Mouse (Mus musculus) hindbrain, embryonic 15.5 days (tissue): ENCODE measurements around the gene Mctp1. TPM values are rescaled to one million over a fixed set of nuclear protein-coding genes. Genes with fewer than 3 reads are reported as not detected.
"Not testable (repeated sequence)": the region's sequence is repeated elsewhere in the genome, so short reads cannot be mapped to it uniquely, and the experiment has no call there.

Experiments used
- ATAC-seq: fragments of 200-750 bp; cut with Nextera tagmentation; 2 replicates; pipeline ENCODE4 v1.8.0; 2017; ENCODE audit warnings: low read depth, moderate number of reproducible peaks, moderate TSS enrichment; ENCODE audit not compliant: low FRiP score
- H3K27ac ChIP-seq: fragments of 300-500 bp; sonication (generic); replicated peaks from 2 replicates; pipeline ENCODE4 v1.5.1; 2015; ENCODE audit warnings: mild to moderate bottlenecking, inconsistent platforms
- H3K27me3 ChIP-seq: fragments of 300-500 bp; sonication (generic); 2 replicates; pipeline ENCODE4 v1.6.1; 2015; ENCODE audit warnings: control low read depth, inconsistent platforms
- H3K36me3 ChIP-seq: fragments of 300-500 bp; sonication (generic); 2 replicates; pipeline ENCODE4 v1.6.1; 2015; ENCODE audit warnings: control low read depth, inconsistent platforms
- H3K4me1 ChIP-seq: fragments of 300-500 bp; sonication (generic); replicated peaks from 2 replicates; pipeline ENCODE4 v1.6.1; 2015; ENCODE audit warnings: control low read depth, inconsistent platforms
- H3K4me2 ChIP-seq: fragments of 300-500 bp; sonication (generic); 2 replicates; pipeline ENCODE4 v1.6.1; 2015; ENCODE audit warnings: moderate library complexity, mild to moderate bottlenecking, inconsistent platforms
- H3K4me3 ChIP-seq: fragments of 300-500 bp; sonication (generic); 2 replicates; pipeline ENCODE4 v1.5.1; 2015; ENCODE audit warnings: mild to moderate bottlenecking, inconsistent platforms
- H3K9ac ChIP-seq: fragments of 300-500 bp; sonication (generic); 2 replicates; pipeline ENCODE4 v1.6.1; 2015; ENCODE audit warnings: inconsistent platforms
- H3K9me3 ChIP-seq: fragments of 300-500 bp; sonication (generic); 2 replicates; pipeline ENCODE4 v1.6.1; 2016; ENCODE audit warnings: control low read depth, inconsistent platforms
- WGBS: fragments of 180-500 bp; shearing (Covaris S2); methylation state at CpG from one replicate; pipeline ENCODE4 v1.1.7; 2015; 5-methylcytosine and 5-hydroxymethylcytosine counted together
- polyA plus RNA-seq: library from polyadenylated mRNA; unstranded; fragments of >200 nt; fragmentation: Nextera tagmentation; extraction: Ambion mirVana; gene quantifications from 2 replicates; pipeline ENCODE4 v1.2.1, GENCODE M21; 2015

The Mctp1 gene
- polyA plus RNA-seq, 1 experiment from 2014 or later = 3.9 TPM

DNA sequence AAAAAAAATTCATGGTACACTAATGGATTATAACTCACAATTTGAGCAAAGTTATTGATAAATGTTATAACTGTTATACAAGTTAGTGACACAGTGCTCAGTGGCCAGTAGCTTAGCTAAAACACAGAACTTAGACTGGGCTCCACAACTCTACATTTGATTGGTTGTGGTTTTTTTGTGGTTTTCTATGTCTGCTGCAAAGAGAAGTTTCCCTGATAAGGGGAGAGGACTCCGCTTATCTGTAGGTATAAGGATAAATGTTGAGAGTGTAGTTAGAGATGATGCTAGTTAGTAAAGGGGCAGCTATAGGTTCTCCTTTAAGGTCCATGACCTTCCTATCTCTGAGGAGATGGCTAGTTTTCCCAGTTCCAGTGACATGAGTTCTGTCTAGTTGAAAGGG is 36.7 kb downstream of the Mctp1 start:
- no peaks in the 10 kb centered on the region for H3K4me1 ChIP-seq
- ATAC-seq = no peak
- no peak overlapping the region for H3K27ac ChIP-seq
- H3K4me2 ChIP-seq = no peak overlapping the region
- H3K36me3 ChIP-seq = no peaks in the 10 kb centered on the region
- no peaks in the 10 kb centered on the region for H3K27me3 ChIP-seq
- H3K9ac ChIP-seq = no peak overlapping the region
- whole genome bisulfite sequencing = 90% methylated on average over 1 of the region's 1 CpGs
- no peak overlapping the region for H3K4me3 ChIP-seq
- H3K9me3 ChIP-seq = no peaks in the 10 kb centered on the region

DNA sequence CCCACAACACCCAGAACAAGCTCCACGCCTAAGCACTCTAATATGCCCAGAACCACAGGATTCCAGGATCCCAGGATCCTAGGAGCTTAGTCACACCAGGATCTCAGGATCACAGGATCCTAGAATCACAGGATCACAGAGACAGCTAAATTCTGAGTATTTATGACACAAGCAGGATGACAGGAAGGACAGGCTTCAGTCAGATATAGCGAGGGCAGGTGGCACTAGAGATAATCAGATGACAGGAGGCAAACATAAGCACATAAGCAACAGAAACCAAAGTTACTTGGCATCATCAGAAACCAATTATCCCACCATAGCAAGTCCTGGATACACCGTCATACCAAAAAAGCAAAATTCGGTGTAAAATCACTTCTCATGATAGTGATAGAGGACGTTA is 37.8 kb downstream of the Mctp1 start:
- Histone ChIP-seq H3K27me3 (no peaks in the 10 kb centered on the region), H3K9me3 (no peaks in the 10 kb centered on the region), H3K27ac (no peak overlapping the region), H3K4me2 (no peak overlapping the region), H3K9ac (no peak overlapping the region), H3K4me3 (no peak overlapping the region), H3K36me3 (no peaks in the 10 kb centered on the region), H3K4me1 (no peaks in the 10 kb centered on the region)
- no peak for ATAC-seq
- 91% methylated on average over 5 of the region's 5 CpGs for WGBS

DNA sequence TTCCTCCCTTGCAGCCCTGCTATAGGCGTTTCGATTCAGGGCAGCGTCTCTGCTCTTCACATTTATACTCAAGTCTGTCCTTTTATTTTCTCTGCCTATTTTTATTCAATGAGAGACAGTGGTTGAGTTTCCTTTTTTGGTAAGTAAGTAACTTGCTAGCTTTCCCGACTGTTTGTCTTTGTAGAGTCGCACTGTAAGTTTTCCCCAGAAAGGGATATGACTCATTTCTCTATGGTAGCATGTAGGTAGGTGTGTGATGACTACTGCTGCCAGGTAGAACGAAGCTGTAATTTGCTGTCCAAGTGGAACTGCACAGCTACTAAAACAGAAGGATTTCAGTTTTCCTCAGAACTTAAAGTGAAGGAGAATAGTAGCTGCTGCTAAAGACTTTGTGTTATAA is 45.1 kb downstream of the Mctp1 start:
- Histone ChIP-seq H3K27me3 (no peaks in the 10 kb centered on the region), H3K27ac (no peak overlapping the region), H3K4me2 (no peak overlapping the region), H3K4me1 (no peaks in the 10 kb centered on the region), H3K36me3 (no peaks in the 10 kb centered on the region), H3K9ac (no peak overlapping the region), H3K9me3 (no peaks in the 10 kb centered on the region), H3K4me3 (no peak overlapping the region)
- ATAC-seq = no peak
- 77% methylated on average over 6 of the region's 6 CpGs for WGBS

DNA sequence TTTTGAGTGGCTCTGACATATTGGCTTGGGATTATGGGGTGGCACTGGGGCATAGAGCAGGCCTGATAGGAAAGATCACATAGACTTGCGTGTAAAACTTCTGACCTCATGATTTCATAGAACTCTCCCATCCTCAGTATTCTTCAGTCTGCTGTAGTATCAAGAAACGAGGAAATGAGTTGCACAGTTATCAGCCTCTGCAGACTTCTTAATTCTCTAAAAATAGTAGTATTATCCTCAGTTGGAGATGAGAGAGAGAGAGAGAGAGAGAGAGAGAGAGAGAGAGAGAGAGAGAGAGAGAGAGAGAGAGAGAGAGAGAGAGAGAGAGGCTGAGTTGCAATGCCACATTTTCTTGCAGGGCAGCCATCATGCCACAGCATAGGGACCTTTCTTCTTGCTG is 45.6 kb downstream of the Mctp1 start:
- Histone ChIP-seq H3K4me1 (no peaks in the 10 kb centered on the region), H3K4me2 (no peak overlapping the region), H3K9ac (no peak overlapping the region), H3K27ac (no peak overlapping the region), H3K36me3 (no peaks in the 10 kb centered on the region), H3K9me3 (no peaks in the 10 kb centered on the region), H3K27me3 (no peaks in the 10 kb centered on the region), H3K4me3 (no peak overlapping the region)
- no peak for ATAC-seq
- WGBS = 90% methylated on average over 2 of the region's 2 CpGs

DNA sequence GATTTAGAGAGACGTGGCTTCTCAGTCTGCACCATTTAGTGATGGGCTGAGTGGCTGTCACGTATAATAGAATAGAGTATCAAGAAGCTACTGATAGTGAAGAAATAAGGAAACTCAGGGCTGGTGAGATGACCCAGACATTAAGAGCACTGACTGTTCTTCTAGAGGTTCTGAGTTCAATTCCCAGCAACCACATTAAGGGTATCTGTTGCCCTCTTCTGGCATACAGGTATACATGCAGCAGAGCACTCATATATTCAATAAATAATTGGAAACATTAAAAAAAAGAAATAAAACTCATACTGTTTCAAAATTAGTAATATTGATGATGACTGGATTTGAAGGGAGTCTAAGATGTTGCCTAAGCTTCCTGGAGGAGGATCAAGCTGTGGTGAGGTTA is 47.6 kb downstream of the Mctp1 start:
- no peaks in the 10 kb centered on the region for H3K36me3 ChIP-seq
- WGBS = 85% methylated on average over 2 of the region's 2 CpGs
- H3K27me3 ChIP-seq = no peaks in the 10 kb centered on the region
- no peak overlapping the region for H3K4me2 ChIP-seq
- no peak for ATAC-seq
- no peaks in the 10 kb centered on the region for H3K9me3 ChIP-seq
- no peak overlapping the region for H3K4me3 ChIP-seq
- no peak overlapping the region for H3K9ac ChIP-seq
- H3K4me1 ChIP-seq = no peaks in the 10 kb centered on the region
- no peak overlapping the region for H3K27ac ChIP-seq

DNA sequence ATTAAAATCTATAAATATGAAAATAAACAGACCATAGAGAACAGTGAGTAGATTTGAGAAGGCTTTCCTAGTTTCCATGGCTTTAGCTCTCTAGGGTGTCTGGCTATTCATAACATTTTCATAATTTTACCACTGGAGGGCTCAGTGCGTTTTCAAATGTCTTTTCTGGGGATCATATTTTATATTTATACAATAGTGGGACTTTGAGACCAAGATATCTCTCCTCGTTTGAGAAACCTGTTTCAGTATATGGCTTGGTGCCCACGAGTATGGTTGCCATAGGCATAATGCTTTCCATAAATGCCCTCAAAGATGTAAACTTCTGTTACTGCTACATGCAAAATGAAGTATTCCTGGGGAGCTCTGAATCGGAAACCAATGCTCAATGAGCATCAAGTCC is 49.1 kb downstream of the Mctp1 start:
- H3K4me2 ChIP-seq = no peak overlapping the region
- no peak for ATAC-seq
- H3K9me3 ChIP-seq = no peaks in the 10 kb centered on the region

DNA sequence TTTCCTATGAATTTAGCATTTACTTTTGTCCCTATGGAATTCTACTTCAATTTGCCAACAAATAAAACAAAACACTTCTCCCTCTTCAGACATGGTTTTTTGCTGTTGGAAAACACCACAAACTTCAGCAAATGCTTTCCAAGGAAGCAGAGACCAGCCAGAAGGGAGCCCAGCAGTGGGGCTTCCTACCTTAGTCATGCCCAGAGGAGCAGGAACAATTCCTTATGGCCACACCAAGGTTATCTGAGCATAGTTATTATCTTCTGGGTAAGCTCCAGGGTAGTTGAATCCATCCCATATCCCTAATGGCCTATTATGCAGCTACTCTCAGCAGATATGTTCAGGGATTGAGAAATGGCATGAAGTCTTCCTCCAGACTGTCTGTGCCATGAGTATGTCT is 52.1 kb downstream of the Mctp1 start:
- no peak overlapping the region for H3K27ac ChIP-seq
- ATAC-seq = no peak

More for the DNA sequence above, 49.1 kb downstream of the Mctp1 start:
- H3K27ac ChIP-seq = no peak overlapping the region
- 80% methylated on average over 4 of the region's 4 CpGs for WGBS
- no peak overlapping the region for H3K4me3 ChIP-seq
- H3K4me1 ChIP-seq = no peaks in the 10 kb centered on the region
- no peaks in the 10 kb centered on the region for H3K27me3 ChIP-seq
- no peak overlapping the region for H3K9ac ChIP-seq
- H3K36me3 ChIP-seq = no peaks in the 10 kb centered on the region

DNA sequence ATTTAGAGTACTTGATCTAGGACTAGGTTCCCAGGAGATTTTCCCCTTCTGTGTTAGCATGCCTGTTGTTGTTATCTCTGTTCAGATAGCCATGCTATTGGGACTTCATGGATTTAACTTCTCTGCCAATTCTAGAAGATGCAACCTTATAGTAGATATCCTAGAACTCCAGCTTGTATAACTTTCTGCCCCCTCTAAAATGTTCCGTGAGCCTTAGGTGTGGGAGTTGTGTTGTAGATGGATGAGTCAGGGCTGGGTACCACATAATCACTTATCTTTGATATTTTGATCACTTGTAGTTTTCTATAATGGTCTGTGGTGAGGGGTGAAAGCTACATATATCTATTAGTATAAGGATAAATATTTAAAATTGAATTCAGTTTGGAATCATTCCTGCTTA is 54.4 kb downstream of the Mctp1 start:
- Histone ChIP-seq H3K9me3 (no peaks in the 10 kb centered on the region), H3K4me1 (no peaks in the 10 kb centered on the region), H3K27me3 (no peaks in the 10 kb centered on the region), H3K36me3 (no peaks in the 10 kb centered on the region), H3K9ac (no peak overlapping the region), H3K4me2 (no peak overlapping the region), H3K4me3 (no peak overlapping the region), H3K27ac (no peak overlapping the region)
- ATAC-seq = no peak
- 93% methylated on average over 1 of the region's 1 CpGs for whole genome bisulfite sequencing

More for the DNA sequence above, 52.1 kb downstream of the Mctp1 start:
- H3K4me1 ChIP-seq = no peaks in the 10 kb centered on the region
- no peak overlapping the region for H3K4me2 ChIP-seq
- H3K4me3 ChIP-seq = no peak overlapping the region
- H3K9me3 ChIP-seq = no peaks in the 10 kb centered on the region
- no peaks in the 10 kb centered on the region for H3K27me3 ChIP-seq
- no peaks in the 10 kb centered on the region for H3K36me3 ChIP-seq
- H3K9ac ChIP-seq = no peak overlapping the region

DNA sequence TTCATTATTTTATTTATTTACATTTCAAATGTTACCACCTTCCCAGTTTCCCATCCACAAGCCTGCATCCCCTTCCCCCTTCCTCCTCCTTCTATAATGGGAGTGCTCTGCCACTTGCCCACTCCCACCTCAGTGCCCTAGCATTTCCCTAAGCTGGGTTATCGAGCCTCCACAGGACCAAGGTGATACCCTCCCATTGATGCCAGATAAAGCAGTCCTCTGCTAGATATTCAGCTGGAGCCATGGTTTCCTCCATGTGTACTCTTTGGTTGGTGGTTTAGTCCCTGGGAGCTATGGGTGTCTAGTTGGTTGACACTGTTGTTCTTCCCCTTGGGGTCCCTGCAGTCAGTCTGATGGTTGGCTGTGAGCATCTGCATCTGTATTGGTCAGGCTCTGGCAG is 61.7 kb downstream of the Mctp1 start:
- no peak overlapping the region for H3K27ac ChIP-seq
- H3K36me3 ChIP-seq = no peaks in the 10 kb centered on the region
- no peak overlapping the region for H3K4me3 ChIP-seq
- no peak overlapping the region for H3K9ac ChIP-seq
- WGBS = 97% methylated on average over 1 of the region's 1 CpGs
- ATAC-seq = no peak
- no peaks in the 10 kb centered on the region for H3K4me1 ChIP-seq
- H3K4me2 ChIP-seq = no peak overlapping the region
- no peaks in the 10 kb centered on the region for H3K27me3 ChIP-seq
- H3K9me3 ChIP-seq = no peaks in the 10 kb centered on the region

DNA sequence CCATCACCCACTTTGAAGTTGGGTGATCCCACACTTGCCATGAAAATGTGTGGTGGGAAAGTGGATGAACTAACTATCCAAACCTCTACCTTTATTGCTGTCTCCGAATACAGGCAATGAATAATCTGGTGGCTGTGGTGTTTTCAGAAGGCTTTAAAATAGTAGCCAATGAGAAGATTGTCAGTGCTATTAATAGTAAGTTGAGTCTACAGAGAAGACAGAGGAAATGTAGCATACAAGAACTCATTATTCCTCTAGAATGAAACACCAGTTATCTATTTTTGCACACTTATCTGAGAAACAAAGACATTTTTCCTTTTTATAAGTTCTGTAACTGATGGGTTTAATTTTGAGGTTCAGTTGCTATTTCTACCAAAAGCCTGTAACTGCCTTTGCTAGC is 63.2 kb downstream of the Mctp1 start:
- Histone ChIP-seq H3K4me2 (no peak overlapping the region), H3K4me3 (no peak overlapping the region), H3K27ac (no peak overlapping the region), H3K36me3 (no peaks in the 10 kb centered on the region), H3K27me3 (no peaks in the 10 kb centered on the region), H3K4me1 (no peaks in the 10 kb centered on the region), H3K9ac (no peak overlapping the region), H3K9me3 (no peaks in the 10 kb centered on the region)
- ATAC-seq = no peak
- 80% methylated on average over 1 of the region's 1 CpGs for WGBS

DNA sequence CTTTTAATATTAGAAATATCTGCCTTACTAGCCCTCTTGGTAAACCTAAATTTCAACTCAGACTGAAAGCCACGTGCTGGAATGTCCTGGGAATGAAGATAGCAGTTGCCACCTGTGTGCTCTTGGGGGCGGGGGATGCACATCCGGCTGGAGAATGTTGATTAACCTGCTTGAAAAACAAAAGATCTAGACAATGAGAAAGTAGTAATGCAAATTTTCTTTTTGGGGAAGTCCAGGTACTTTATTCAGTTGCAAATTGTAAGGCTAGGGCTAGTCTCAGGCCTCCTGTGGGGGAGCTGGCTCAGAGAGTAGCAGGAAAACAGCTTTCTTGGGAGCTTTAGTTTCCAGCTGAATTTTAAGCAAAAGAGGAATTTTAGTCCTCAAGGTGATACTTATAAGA is 67.2 kb downstream of the Mctp1 start:
- H3K9ac ChIP-seq, H3K4me1 ChIP-seq, H3K4me2 ChIP-seq, H3K36me3 ChIP-seq, H3K27ac ChIP-seq, H3K9me3 ChIP-seq, H3K4me3 ChIP-seq, ATAC-seq, H3K27me3 ChIP-seq: not testable (repeated sequence)
- WGBS = 70% methylated on average over 3 of the region's 3 CpGs

DNA sequence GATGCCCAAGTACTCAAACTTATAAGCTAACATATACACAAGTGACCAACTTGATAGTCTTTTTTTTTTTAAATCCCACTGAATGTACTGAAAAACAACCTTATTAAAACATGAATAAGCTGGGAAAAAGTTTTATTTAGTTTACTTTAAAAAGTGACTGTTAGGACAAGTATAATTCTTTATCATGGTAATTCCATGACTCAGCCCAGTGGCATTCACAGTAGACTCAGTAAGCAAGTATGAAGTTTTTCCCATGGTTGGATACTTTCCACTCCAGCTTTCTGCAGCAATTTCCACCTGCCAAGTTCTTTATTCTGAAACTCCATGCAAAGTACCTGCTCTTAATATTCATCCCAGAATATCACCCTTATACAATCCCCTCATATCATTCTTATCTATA is 97.3 kb downstream of the Mctp1 start:
- Histone ChIP-seq H3K4me2 (no peak overlapping the region), H3K9ac (no peak overlapping the region), H3K36me3 (no peaks in the 10 kb centered on the region), H3K4me3 (no peak overlapping the region), H3K27me3 (no peaks in the 10 kb centered on the region), H3K4me1 (no peaks in the 10 kb centered on the region; the same call in 1 of the 2 replicates), H3K27ac (no peak overlapping the region), H3K9me3 (no peaks in the 10 kb centered on the region)
- no peak for ATAC-seq

DNA sequence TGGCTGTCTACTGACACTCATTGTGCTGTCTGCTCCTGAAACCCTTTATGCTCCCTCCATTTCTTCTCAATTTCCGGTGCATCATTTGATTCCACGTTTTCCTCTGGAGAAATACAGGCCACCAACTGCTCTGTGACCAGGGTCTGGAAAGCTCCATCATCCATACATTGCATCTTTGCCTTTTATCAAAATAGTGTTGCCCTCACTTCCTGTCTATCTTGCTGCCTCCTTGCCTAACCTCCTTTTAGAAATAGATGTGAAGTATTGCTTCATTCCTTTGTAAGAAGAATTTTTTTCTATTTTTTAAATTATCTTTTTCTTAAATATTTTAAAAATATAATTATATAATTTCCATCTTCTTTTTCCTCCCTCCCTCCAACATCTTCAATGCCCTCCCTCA is 98.7 kb downstream of the Mctp1 start:
- no peak for ATAC-seq
- Histone ChIP-seq H3K4me2 (no peak overlapping the region), H3K36me3 (no peaks in the 10 kb centered on the region), H3K27me3 (no peaks in the 10 kb centered on the region), H3K4me1 (no peaks in the 10 kb centered on the region; the same call in 1 of the 2 replicates), H3K27ac (no peak overlapping the region), H3K4me3 (no peak overlapping the region), H3K9ac (no peak overlapping the region), H3K9me3 (no peaks in the 10 kb centered on the region)
- WGBS = 78% methylated on average over 2 of the region's 2 CpGs
